Mouse (Mus musculus): ENCODE data around the gene Gm20388. TPM values are rescaled to one million over a fixed set of nuclear protein-coding genes. Genes with fewer than 3 reads are reported as not detected.
A peak's percentile ranks its signal among the peaks of the same experiment; 100 is the strongest.
"Not testable (repeated sequence)": the region's sequence is repeated elsewhere in the genome, so short reads cannot be mapped to it uniquely, and the experiment has no call there.

Gene Gm20388
- total RNA-seq, 2 experiments from 2014 or later: 2.4 to 2.6 TPM

DNA sequence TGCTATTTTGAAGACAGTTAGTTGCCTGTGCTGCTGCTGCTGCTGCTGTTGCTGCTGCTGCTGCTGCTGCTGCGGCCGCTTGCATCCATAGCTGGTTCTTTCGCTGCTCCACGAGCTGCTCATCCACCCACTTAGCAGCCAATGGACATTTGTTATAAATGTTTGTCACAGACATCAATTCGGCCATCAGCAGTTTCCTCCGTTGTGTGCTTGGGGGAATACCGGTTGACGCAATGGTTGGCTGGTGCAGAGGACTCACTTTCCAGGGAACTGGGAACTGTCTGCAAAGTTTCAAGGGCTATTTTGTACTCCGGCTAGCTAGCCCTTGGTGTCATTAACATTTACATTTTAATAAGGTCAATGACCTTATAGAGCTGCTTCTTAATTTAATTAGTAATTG lies 793.6 kb downstream of the Gm20388 start:
- Histone ChIP-seq H3K4me3 (no peak overlapping the region), H3K27ac (no peak overlapping the region)
- intact Hi-C loops (cut with DNase I): no loop called here
- TF ChIP-seq CTCF (IDR thresholded peaks at IDR 0.05): no peak
- DNase-seq (ENCODE audit: extremely low spot score in 1 of 2, low spot score in 2 of 2): no peak

DNA sequence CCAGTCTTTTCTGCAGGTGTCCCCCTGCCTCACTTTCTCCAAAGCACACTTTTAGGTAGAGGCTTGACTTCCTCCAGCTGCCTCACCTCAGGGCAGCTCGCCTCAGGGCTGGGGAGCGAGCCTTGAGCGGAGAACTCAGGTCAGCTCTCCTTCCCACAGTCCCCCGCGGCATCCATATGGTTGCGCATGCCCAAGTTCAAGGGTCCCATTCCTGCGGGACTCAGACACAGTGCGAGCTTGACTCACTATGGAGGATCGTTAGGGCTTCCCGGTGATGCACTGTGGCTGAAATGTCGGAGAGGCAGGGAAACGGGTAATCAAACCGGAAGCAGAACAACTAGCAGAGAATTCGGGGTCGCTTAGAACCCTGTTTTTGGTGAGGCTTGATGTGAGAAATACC lies 794.5 kb downstream of the Gm20388 start:
- TF ChIP-seq CTCF (IDR thresholded peaks at IDR 0.05): no peak
- no peak for DNase-seq (ENCODE audit: extremely low spot score in 1 of 2, low spot score in 2 of 2)
- intact Hi-C loops (cut with DNase I): no loop called here
- Histone ChIP-seq H3K27ac (no peak overlapping the region), H3K4me3 (no peak overlapping the region)

DNA sequence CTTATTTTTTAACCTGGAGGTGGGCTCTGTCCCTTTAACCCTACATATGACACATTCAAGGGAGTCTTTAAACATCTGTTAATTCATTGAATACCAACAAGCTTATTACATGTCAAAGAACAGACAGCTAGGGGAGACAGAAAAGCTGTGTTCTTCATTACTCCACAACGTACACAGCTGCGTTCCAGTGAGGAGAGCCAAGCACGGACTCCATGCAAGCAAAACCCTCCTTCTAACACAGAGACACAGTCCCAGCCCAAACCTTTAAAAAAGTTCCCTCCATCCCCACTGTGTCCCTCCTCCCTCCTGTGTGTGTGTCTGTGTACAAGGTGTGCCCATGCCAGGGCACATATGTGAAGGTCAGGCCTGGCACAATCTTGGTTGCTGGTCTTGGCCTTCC lies 795.6 kb downstream of the Gm20388 start:
- intact Hi-C loops (cut with DNase I): no loop called here
- no peak overlapping the region for H3K27ac ChIP-seq
- DNase-seq (ENCODE audit: extremely low spot score in 1 of 2, low spot score in 2 of 2): no peak
- H3K4me3 ChIP-seq: no peak overlapping the region
- no peak for TF ChIP-seq CTCF (IDR thresholded peaks at IDR 0.05)

DNA sequence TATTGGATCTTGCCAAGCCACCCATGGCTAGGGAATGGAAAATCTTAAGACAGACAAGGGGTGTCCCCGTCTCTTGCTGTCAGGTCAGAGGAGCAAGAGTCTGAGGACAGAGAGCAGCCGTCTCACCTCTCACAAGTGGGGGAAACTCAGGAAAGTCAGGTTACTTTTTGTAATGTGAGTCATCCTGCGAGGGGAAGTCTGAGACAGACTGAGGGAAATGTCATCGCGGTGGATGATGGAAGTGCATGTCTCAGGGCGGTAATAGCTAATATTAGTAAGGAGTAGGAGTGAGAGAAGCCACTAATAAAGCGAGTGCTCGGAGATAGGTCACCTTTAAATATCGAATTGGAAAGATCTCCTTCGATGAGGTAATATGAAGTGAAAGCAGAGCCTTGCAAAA lies 798.5 kb downstream of the Gm20388 start:
- Histone ChIP-seq H3K4me3 (no peak overlapping the region), H3K27ac (no peak overlapping the region)
- TF ChIP-seq CTCF (IDR thresholded peaks at IDR 0.05): no peak
- peak in 1 of 2 experiments; percentile 16 for DNase-seq (ENCODE audit: extremely low spot score in 1 of 2, low spot score in 2 of 2)
- intact Hi-C loops (cut with DNase I): no loop called here

DNA sequence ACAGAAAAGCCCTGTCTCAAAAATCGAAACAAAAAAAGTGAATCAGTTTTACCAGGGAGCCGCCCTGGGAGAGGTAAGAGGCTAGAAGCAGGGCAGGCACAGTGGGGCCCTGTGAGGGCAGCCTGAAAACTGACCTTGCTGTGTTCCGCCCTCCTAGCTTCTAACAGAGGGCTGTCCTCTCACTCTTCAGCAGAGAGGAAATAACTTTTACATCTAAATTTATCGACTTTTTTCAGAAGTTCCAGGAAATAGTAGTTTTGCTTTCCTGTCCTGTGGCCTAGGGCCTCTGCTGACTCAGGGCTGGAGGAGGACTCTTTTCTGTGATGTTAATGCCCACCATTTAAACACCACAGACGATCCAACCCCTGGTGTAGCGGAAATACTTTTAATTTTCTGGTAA lies 804.6 kb downstream of the Gm20388 start:
- Histone ChIP-seq H3K4me3 (no peak overlapping the region), H3K27ac (no peak overlapping the region)
- intact Hi-C loops (cut with DNase I): no loop called here
- no peak for DNase-seq (ENCODE audit: extremely low spot score in 1 of 2, low spot score in 2 of 2)
- no peak for TF ChIP-seq CTCF (IDR thresholded peaks at IDR 0.05)

DNA sequence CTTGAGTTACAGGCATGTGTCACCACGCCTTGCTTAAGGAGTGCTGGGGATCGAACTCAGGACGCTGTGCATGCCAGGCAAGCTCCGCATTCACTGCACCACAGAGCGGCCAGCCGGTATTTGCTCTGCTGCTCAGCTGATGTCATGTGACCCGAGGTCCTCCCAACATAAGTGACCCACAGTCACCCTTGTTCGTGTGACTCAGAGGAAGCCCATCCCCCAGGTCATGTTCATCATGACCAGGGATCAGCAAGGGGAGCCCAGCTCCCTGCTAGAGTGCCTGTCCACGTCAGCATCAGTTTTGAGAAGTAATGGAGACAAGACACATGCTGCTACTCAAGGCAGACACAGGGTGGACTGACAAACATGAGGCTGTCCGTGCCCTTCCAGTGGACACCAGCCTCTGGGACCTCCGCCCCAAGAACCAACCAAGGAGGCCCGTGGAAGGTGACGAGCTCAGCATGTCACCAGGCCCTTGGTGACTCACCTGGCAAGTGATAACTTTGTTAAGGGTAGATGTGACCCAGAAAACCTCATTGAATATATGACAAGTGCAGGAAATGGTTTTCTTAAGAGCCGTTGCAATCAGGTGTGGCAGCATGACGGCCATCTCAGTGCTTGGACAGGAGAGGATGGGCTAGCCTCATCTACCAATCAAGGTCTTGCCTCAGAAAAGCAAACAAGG lies 805.5 kb downstream of the Gm20388 start:
- H3K4me3 ChIP-seq: no peak overlapping the region
- no peak for TF ChIP-seq CTCF (IDR thresholded peaks at IDR 0.05)
- no peak for DNase-seq (ENCODE audit: extremely low spot score in 1 of 2, low spot score in 2 of 2)
- intact Hi-C loops (cut with DNase I): no loop called here
- no peak overlapping the region for H3K27ac ChIP-seq

DNA sequence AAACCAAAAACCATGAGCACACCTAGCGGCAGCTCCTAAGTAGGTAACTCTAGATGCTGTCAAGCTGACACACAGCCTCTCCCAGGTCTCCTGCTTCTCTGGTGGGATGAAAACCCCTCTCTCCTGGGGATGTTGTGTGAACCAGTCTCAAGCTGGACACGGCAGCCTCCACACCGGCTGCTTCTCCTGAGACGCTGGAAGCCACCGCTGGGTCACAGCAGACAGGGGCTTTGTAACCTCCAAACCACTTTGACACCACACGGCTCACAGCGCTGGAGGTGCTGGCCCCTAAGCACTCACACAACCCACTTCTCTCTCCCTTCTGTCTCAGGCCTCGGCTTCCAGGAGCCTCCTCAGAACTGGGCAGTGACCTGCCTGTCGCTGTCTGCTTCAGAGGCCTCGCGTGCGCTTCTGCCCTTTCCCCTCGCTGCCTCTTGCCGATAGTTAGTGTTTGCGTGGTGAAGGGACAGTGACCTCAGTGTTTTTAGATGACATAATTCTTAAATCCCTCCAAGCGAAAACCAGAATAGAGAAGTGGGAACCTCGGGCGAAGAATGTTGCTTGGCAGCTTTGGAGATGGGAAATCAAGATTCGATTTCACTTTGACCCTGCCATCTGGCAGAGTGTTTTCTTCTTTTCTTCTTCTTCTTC lies 809.1 kb downstream of the Gm20388 start:
- intact Hi-C loops (cut with DNase I): no loop called here
- Histone ChIP-seq H3K27ac (no peak overlapping the region), H3K4me3 (no peak overlapping the region)
- DNase-seq (ENCODE audit: extremely low spot score in 1 of 2, low spot score in 2 of 2): no peak
- no peak for TF ChIP-seq CTCF (IDR thresholded peaks at IDR 0.05)

DNA sequence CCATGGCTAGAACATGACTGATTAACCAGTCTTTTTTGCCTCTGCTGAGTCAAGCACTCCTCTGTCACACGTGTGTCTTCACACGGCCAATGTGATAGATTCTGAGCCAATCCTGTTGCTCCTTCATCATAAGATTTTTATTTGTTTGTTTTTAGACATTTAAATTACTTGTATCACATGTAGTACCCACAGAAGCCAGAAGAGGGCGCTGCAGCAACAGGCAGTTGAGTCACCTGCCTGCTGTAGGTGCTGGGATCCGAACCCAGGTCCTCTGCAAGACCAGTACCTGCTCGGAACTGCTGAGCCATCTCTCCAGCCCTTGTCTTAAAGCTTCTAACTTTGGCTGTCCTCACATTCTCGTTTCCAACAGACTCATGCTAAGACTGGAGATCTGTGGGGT lies 812.4 kb downstream of the Gm20388 start:
- no peak for DNase-seq (ENCODE audit: extremely low spot score in 1 of 2, low spot score in 2 of 2)
- H3K27ac ChIP-seq: no peak overlapping the region
- intact Hi-C loops (cut with DNase I): no loop called here
- H3K4me3 ChIP-seq: no peak overlapping the region
- TF ChIP-seq CTCF (IDR thresholded peaks at IDR 0.05): peak; percentile 35

DNA sequence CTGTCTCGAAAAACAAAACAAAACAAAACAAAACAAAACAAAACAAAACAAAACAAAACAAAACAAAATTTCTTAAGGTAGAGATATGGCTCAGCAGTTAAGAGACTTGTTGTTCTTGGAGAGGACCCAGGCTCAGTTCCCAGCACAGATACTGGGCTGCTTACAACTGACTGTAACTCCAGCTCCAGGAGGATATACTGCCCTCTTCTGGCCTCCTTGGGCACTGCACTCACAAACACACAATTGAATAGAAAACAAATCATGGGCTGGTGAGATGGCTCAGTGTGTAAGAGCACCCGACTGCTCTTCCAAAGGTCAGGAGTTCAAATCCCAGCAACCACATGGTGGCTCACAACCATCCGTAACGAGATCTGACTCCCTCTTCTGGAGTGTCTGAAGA lies 813.5 kb downstream of the Gm20388 start:
- TF ChIP-seq CTCF (IDR thresholded peaks at IDR 0.05): peak; percentile 12
- H3K4me3 ChIP-seq; H3K27ac ChIP-seq; DNase-seq (ENCODE audit: extremely low spot score in 1 of 2, low spot score in 2 of 2); intact Hi-C loops (cut with DNase I): not testable (repeated sequence)

DNA sequence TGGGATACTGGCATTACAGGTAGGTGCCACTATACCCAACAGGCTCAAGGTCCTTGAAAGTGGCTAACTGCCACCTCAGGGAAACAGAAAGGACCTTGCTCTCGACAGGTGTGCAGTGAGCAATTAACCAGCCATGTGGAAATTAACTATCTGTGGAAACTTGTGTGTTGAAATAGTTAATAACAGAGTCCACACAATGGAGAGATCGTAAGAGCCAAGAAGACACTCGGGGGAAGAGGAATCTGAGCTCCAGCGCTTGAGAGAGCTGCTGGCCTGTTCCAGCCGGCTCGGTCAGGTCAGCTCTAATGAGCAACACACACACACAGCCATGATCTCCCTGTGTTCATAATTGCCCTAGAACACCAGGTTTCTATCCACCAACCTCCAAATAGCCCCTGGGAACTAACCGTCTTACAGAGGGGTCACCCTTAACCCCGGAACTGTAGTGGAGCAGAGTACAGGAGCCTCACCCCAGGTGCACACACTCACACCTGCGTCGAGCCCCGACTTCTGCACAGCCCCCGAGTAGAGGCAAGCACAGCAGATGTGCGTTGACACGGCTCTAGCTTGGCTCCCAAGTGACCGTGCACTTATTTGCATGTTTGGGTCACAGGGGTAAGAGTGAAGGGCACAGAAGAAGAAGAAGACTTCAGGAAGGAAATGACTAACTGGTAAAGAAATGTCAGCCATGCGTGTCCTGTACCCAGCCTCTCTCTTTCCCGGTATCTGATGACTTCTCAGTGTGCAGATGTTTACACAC lies 814.4 kb downstream of the Gm20388 start:
- no peak for TF ChIP-seq CTCF (IDR thresholded peaks at IDR 0.05)
- DNase-seq (ENCODE audit: extremely low spot score in 1 of 2, low spot score in 2 of 2): no peak
- intact Hi-C loops (cut with DNase I): no loop called here
- Histone ChIP-seq H3K27ac (no peak overlapping the region), H3K4me3 (no peak overlapping the region)

DNA sequence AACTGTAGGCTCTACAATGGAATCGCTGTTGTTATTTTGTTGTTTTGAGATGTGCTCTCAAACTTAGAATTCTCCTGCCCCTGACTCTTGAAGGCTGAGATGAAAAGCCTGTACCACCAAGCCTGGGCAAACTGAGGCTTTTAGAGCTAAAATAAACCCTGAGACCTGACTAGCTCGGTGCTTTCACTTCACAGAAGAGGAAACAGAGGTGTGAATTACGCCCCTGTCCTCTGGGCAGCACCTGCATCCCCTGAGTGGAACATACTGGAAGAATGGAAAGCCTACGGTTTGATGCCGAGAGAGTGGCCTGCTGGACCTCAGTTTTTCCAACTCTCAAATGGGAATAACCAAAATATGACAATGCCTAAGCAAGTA lies 814.9 kb downstream of the Gm20388 start:
- no peak overlapping the region for H3K4me3 ChIP-seq
- intact Hi-C loops (cut with DNase I): no loop called here
- no peak overlapping the region for H3K27ac ChIP-seq
- TF ChIP-seq CTCF (IDR thresholded peaks at IDR 0.05): no peak
- DNase-seq (ENCODE audit: extremely low spot score in 1 of 2, low spot score in 2 of 2): no peak

DNA sequence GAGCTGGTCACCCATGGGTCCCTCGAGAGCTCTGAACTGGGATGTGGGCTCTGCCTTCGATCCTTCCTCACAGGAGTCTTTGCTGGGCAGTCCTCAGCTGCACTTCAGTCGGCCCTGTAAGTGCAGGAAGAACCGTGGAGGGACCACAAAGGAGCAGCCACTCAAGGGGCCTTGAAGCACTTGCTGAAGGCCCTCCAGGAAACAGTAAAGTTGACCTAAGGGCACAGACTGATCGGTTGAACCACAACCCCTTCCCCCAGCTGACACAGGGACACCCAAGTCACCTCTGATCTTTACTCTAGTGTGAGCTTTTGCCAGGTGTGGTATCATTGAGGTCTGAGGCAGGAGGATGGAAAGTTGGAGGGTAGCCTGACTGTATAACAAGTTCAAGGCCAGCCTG lies 815.4 kb downstream of the Gm20388 start:
- TF ChIP-seq CTCF (IDR thresholded peaks at IDR 0.05): no peak
- DNase-seq (ENCODE audit: extremely low spot score in 1 of 2, low spot score in 2 of 2): no peak
- Histone ChIP-seq H3K27ac (no peak overlapping the region), H3K4me3 (no peak overlapping the region)
- intact Hi-C loops (cut with DNase I): no loop called here
